Mouse (Mus musculus) limb, embryonic 14.5 days (tissue): ENCODE results near the gene Rbak. TPM values are rescaled to one million over a fixed set of nuclear protein-coding genes. Genes with fewer than 3 reads are reported as not detected.

Experiments used
- ATAC-seq: fragments of 200-750 bp; cut with Nextera tagmentation; 2 replicates; pipeline ENCODE4 v1.8.0; 2017; ENCODE audit warnings: low read depth, moderate number of reproducible peaks, moderate TSS enrichment; ENCODE audit not compliant: low FRiP score
- DNase-seq: peaks from one replicate; pipeline ENCODE4 v3.0.0-alpha.2; 2015; ENCODE audit warnings: low spot score
- H3K27ac ChIP-seq: fragments of 300-500 bp; sonication (generic); replicated peaks from 2 replicates; pipeline ENCODE4 v1.5.1; 2014; ENCODE audit warnings: low read depth, mild to moderate bottlenecking, low read length, moderate library complexity, mixed read lengths
- H3K27me3 ChIP-seq: fragments of 300-500 bp; sonication (generic); 2 replicates; pipeline ENCODE4 v1.6.1; 2014; ENCODE audit warnings: low read length, mixed read lengths; ENCODE audit not compliant: control insufficient read depth, insufficient read depth
- H3K36me3 ChIP-seq: fragments of 300-500 bp; sonication (generic); 2 replicates; pipeline ENCODE4 v1.6.1; 2014; ENCODE audit warnings: mild to moderate bottlenecking, low read length, moderate library complexity, mixed read lengths; ENCODE audit not compliant: control insufficient read depth, insufficient read depth
- H3K4me1 ChIP-seq: fragments of 300-500 bp; sonication (generic); 2 replicates; pipeline ENCODE4 v1.6.1; 2014; ENCODE audit warnings: antibody characterized with exemption, low read length, mixed read lengths; ENCODE audit not compliant: control insufficient read depth, insufficient read depth
- H3K4me2 ChIP-seq: fragments of 300-500 bp; sonication (generic); replicated peaks from 2 replicates; pipeline ENCODE4 v1.6.1; 2014; ENCODE audit warnings: low read depth, mild to moderate bottlenecking, low read length, moderate library complexity; ENCODE audit not compliant: severe bottlenecking
- H3K4me3 ChIP-seq: fragments of 300-500 bp; sonication (generic); replicated peaks from 2 replicates; pipeline ENCODE4 v1.5.1; 2014; ENCODE audit warnings: low read length
- H3K9ac ChIP-seq: fragments of 300-500 bp; sonication (generic); 2 replicates; pipeline ENCODE4 v1.6.1; 2014; ENCODE audit warnings: mild to moderate bottlenecking, low read depth, low read length, moderate library complexity; ENCODE audit not compliant: severe bottlenecking
- H3K9me3 ChIP-seq: fragments of 300-500 bp; sonication (generic); 2 replicates; pipeline ENCODE4 v1.6.1; 2016; ENCODE audit warnings: low read length; ENCODE audit not compliant: control insufficient read depth
- POLR2A ChIP-seq: fragments of 200-500 bp; IDR thresholded peaks from 2 replicates; pipeline ENCODE4 v1.8.0; 2012; ENCODE audit warnings: inconsistent platforms, mild to moderate bottlenecking, moderate library complexity, borderline replicate concordance; ENCODE audit not compliant: insufficient read depth, insufficient read length; ENCODE audit errors: extremely low read depth
- WGBS: fragments of 180-500 bp; shearing (Covaris S2); extraction: QIAGEN DNeasy Blood & Tissue Kit; methylation state at CpG from one replicate; pipeline ENCODE4 v1.1.7; 2014; 5-methylcytosine and 5-hydroxymethylcytosine counted together
- polyA plus RNA-seq, 2 experiments: library from polyadenylated mRNA; depleted of rRNA in 1 of 2; stranded (reverse) in 1 of 2; unstranded in 1 of 2; fragments of >200 nt; fragmentation: Nextera tagmentation in 1 of 2; extraction: Ambion mirVana in 1 of 2; gene quantifications; 2 replicates each; pipeline versions ENCODE4 v1.2.1 to v1.2.3; 2012 to 2014

The Rbak gene
- polyA plus RNA-seq, 2 experiments: 8.8 to 21.0 TPM

GRCm38 (mm10) chr5:143153756-143154155 lies 26.8 kb downstream of the Rbak start:
- TF ChIP-seq POLR2A: no peak
- H3K27ac ChIP-seq: no peak overlapping the region
- DNase-seq: no peak
- no peak overlapping the region for H3K4me3 ChIP-seq
- H3K36me3 ChIP-seq: no peaks in the 10 kb centered on the region
- 0 out of 2 replicates have a peak, but pooled peaks cover 5% of the 10 kb centered on the region for H3K9me3 ChIP-seq
- no peak overlapping the region for H3K9ac ChIP-seq
- H3K27me3 ChIP-seq: peaks cover 28% of the 10 kb centered on the region
- no peak overlapping the region for H3K4me2 ChIP-seq
- no peak for ATAC-seq
- no peaks in the 10 kb centered on the region for H3K4me1 ChIP-seq
- 87% methylated on average over 10 of the region's 10 CpGs for WGBS

GRCm38 (mm10) chr5:143150044-143150443 lies 30.5 kb downstream of the Rbak start:
- Histone ChIP-seq H3K9ac (no peak overlapping the region), H3K4me3 (no peak overlapping the region), H3K27me3 (no peaks in the 10 kb centered on the region), H3K27ac (no peak overlapping the region), H3K9me3 (0 out of 2 replicates have a peak, but pooled peaks cover 5% of the 10 kb centered on the region), H3K36me3 (no peaks in the 10 kb centered on the region), H3K4me1 (no peaks in the 10 kb centered on the region), H3K4me2 (no peak overlapping the region)
- TF ChIP-seq POLR2A: no peak
- ATAC-seq (no peak), DNase-seq (no peak)
- 79% methylated on average over 2 of the region's 2 CpGs for WGBS

- no peak for DNase-seq
- ATAC-seq: no peak
- 0 out of 2 replicates have a peak, but pooled peaks cover 5% of the 10 kb centered on the region for H3K9me3 ChIP-seq
- H3K9ac ChIP-seq: no peak overlapping the region
- no peaks in the 10 kb centered on the region for H3K36me3 ChIP-seq
- H3K4me3 ChIP-seq: no peak overlapping the region
- H3K27me3 ChIP-seq: no peaks in the 10 kb centered on the region
- H3K4me2 ChIP-seq: no peak overlapping the region
- H3K27ac ChIP-seq: no peak overlapping the region
- TF ChIP-seq POLR2A: no peak
- 87% methylated on average over 2 of the region's 2 CpGs for WGBS
- H3K4me1 ChIP-seq: no peaks in the 10 kb centered on the region
Observed at GRCm38 (mm10) chr5:143149536-143149935, 31.0 kb downstream of the Rbak start.

- 91% methylated on average over 5 of the region's 5 CpGs for WGBS
- no peak overlapping the region for H3K27ac ChIP-seq
- H3K4me3 ChIP-seq: no peak overlapping the region
- no peak for TF ChIP-seq POLR2A
- H3K36me3 ChIP-seq: no peaks in the 10 kb centered on the region
- no peak overlapping the region for H3K4me2 ChIP-seq
- ATAC-seq (no peak), DNase-seq (no peak)
- 0 out of 2 replicates have a peak, but pooled peaks cover 5% of the 10 kb centered on the region for H3K9me3 ChIP-seq
- no peaks in the 10 kb centered on the region for H3K4me1 ChIP-seq
- H3K9ac ChIP-seq: no peak overlapping the region
- H3K27me3 ChIP-seq: no peaks in the 10 kb centered on the region
Observed at GRCm38 (mm10) chr5:143148661-143149060, 31.9 kb downstream of the Rbak start.

- Histone ChIP-seq H3K4me1 (no peaks in the 10 kb centered on the region), H3K9me3 (0 out of 2 replicates have a peak, but pooled peaks cover 5% of the 10 kb centered on the region), H3K27ac (no peak within 1 kb of the TSS), H3K4me2 (no peak within 1 kb of the TSS), H3K27me3 (no peaks in the 10 kb centered on the region), H3K36me3 (no peaks in the 10 kb centered on the region), H3K9ac (no peak within 1 kb of the TSS), H3K4me3 (no peak within 1 kb of the TSS)
- ATAC-seq (no peak), DNase-seq (no peak)
- TF ChIP-seq POLR2A: no peak
- WGBS: 55% methylated on average over 3 of the region's 3 CpGs
Observed at GRCm38 (mm10) chr5:143147481-143147880, 33.1 kb downstream of the Rbak start, which contains the start of gene Olfr718-ps1. Gene Olfr718-ps1, minus strand, starts transcription at chr5:143147581.

GRCm38 (mm10) chr5:143137580-143137979 lies 43.0 kb downstream of the Rbak start:
- no peak overlapping the region for H3K4me3 ChIP-seq
- DNase-seq: no peak
- H3K9ac ChIP-seq: no peak overlapping the region
- no peaks in the 10 kb centered on the region for H3K36me3 ChIP-seq
- H3K4me1 ChIP-seq: no peaks in the 10 kb centered on the region
- no peaks in the 10 kb centered on the region for H3K27me3 ChIP-seq
- TF ChIP-seq POLR2A: no peak
- no peaks in the 10 kb centered on the region for H3K9me3 ChIP-seq
- ATAC-seq: no peak
- no peak overlapping the region for H3K4me2 ChIP-seq
- no peak overlapping the region for H3K27ac ChIP-seq
- 96% methylated on average over 13 of the region's 13 CpGs for WGBS
